In the genomic region with DNA sequence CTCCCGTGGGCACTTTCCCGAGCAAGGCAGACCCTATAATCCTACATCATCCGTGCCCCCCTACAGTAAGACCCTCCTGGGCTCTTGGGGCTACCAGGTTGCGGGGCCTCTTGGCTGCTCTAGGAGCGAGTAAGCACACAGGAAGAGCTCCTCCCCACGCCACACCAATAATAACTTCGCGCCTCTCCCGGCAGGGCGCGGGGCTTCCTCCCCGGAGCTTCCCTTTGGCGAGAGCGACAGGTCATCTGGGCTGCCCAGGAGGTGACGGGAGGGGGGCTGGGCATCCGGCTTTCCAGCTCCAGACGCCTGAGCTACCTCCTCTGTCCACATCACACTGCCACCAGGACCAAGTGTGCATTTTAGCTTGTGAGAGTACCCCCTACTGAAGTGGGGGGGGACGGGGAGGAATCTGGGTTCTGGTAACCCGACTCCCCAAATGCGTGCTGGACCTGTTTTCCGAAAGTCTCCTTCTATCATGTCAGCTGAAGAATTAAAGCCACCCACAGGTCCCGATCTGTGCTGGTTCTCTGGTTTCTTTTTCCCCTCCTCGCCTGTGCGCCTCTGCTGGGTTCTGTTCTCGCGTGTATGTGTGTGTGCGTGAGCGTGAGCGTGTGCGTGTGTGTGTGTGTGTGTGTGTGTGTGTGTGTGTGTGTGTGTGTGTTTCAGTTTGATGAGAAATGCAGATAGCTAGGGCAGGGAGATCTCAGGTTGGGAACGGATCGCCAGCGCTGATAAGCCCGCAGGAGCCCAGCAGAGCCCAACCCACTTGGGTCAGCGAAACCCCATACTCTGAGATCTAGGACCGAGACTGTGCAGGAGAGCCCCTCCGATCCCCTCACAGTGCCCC, we compare ENCODE assay signal across 8 mouse cellular contexts. TPM values are rescaled to one million over a fixed set of nuclear protein-coding genes. Genes with fewer than 3 reads are reported as not detected.
A peak's percentile ranks its signal among the peaks of the same experiment; 100 is the strongest.
DNase-seq lines count a peak whose midpoint lies in the region; ATAC-seq lines count a peak whose summit lies in the region.

No protein-coding gene starts in this region.

- peaks cover 78% of the 10 kb centered on the region for H3K4me1 ChIP-seq in erythroblast, embryonic 14.5 days (ENCODE audit: control insufficient read depth)
- peaks cover 73% of the 10 kb centered on the region for H3K4me1 ChIP-seq in heart, embryonic 10.5 days
- peaks cover 72% of the 10 kb centered on the region for H3K4me1 ChIP-seq in liver, embryonic 13.5 days (replicated peaks)

- peaks cover 60% of the 10 kb centered on the region for H3K36me3 ChIP-seq in erythroblast, embryonic 14.5 days (ENCODE audit: control insufficient read depth)
- 0 out of 2 replicates have a peak, but pooled peaks cover 9% of the 10 kb centered on the region for H3K36me3 ChIP-seq in heart, embryonic 10.5 days
- peaks cover 20% of the 10 kb centered on the region for H3K36me3 ChIP-seq in liver, embryonic 13.5 days

- H3K4me2 ChIP-seq in liver, embryonic 13.5 days: peak overlapping the region; percentile 99

- peak overlapping the region; percentile 84 for H3K4me3 ChIP-seq in erythroblast, embryonic 14.5 days (replicated peaks)
- peak overlapping the region; percentile 95 for H3K4me3 ChIP-seq in heart, embryonic 10.5 days
- H3K4me3 ChIP-seq in liver, embryonic 13.5 days (replicated peaks): peak overlapping the region; percentile 97

- DNase-seq in embryo, embryonic 9.5 days (ENCODE audit: extremely low spot score): peak; percentile 66
- DNase-seq in heart, embryonic 10.5 days (ENCODE audit: low spot score): peak; percentile 89
- DNase-seq in kidney, adult 9 months: peak; percentile 67
- DNase-seq in liver, embryonic 13.5 days: no peak
- DNase-seq in natural killer cell, adult 2 months (ENCODE audit: low spot score in 2 of 2): peak; percentile 31 to 41
- DNase-seq in thymus, postnatal 14 days: peak; percentile 64

- under 1% methylated on average over 37 of the region's 37 CpGs for whole genome bisulfite sequencing in heart, embryonic 10.5 days
- under 1% methylated on average over 37 of the region's 37 CpGs for WGBS in liver, embryonic 13.5 days (ENCODE audit: insufficient replicate concordance)

- no peak for ATAC-seq in erythroblast, adult 5-6 weeks (replicated peaks; ENCODE audit: low FRiP score, poor library complexity, severe bottlenecking)
- ATAC-seq in liver, embryonic 13.5 days (ENCODE audit: low read depth): no peak

- H3K27ac ChIP-seq in heart, embryonic 10.5 days: peak overlapping the region; percentile 95
- peak overlapping the region; percentile 97 for H3K27ac ChIP-seq in liver, embryonic 13.5 days

- peak overlapping the region; percentile 99 for H3K9ac ChIP-seq in liver, embryonic 13.5 days

- H3K9me3 ChIP-seq in erythroblast, embryonic 14.5 days (ENCODE audit: control insufficient read depth, low read length): no peaks in the 10 kb centered on the region; the same call in 1 of the 2 replicates
- no peaks in the 10 kb centered on the region for H3K9me3 ChIP-seq in heart, embryonic 10.5 days
- no peaks in the 10 kb centered on the region for H3K9me3 ChIP-seq in liver, embryonic 13.5 days (replicated peaks)

- H3K27me3 ChIP-seq in erythroblast, embryonic 14.5 days (ENCODE audit: control insufficient read depth): no peaks in the 10 kb centered on the region
- H3K27me3 ChIP-seq in heart, embryonic 10.5 days (ENCODE audit: insufficient read depth, poor library complexity, severe bottlenecking): 0 out of 2 replicates have a peak, but pooled peaks cover 11% of the 10 kb centered on the region
- H3K27me3 ChIP-seq in liver, embryonic 13.5 days: no peaks in the 10 kb centered on the region

RNA-seq across cellular contexts. Expression of a gene that starts 1.6 kb away (rescaled TPM):
- polyA plus RNA-seq in erythroblast, embryonic 14.5 days (2012): 331 and 361 TPM in 2 replicates
- 54.2 and 55.4 TPM in 2 replicates for total RNA-seq in erythroblast, adult 5-6 weeks (2015; ENCODE audit: low replicate concordance)
- total RNA-seq in erythroblast, adult 5-6 weeks (2017; ENCODE audit: low replicate concordance): 196 and 459 TPM in 2 replicates
- 5.7 and 12.8 TPM in 2 replicates for polyA plus RNA-seq in heart, embryonic 10.5 days (2016; fragmentation: Nextera tagmentation; extraction: Ambion mirVana)
- polyA plus RNA-seq in liver, embryonic 13.5 days (2015; fragmentation: Nextera tagmentation; extraction: Ambion mirVana): 10.0 and 11.7 TPM in 2 replicates

Comparison
In these comparisons a context has a peak if more than half of its experiments do, and no peak if none do; other contexts are left out.
1. RNA of a gene that starts 1.6 kb away (polyA plus RNA-seq): 331 to 361 TPM in erythroblast, embryonic 14.5 days; 5.7 to 12.8 TPM in heart, embryonic 10.5 days and 10.0 to 11.7 TPM in liver, embryonic 13.5 days; every median in the first group is over 10 times any median in the second.
2. Peak in every context shown above with its lines, with median percentiles within 50 percentile points of each other: H3K4me3 ChIP-seq.